Mouse (Mus musculus): ENCODE measurements around the gene Adam33.

DNA sequence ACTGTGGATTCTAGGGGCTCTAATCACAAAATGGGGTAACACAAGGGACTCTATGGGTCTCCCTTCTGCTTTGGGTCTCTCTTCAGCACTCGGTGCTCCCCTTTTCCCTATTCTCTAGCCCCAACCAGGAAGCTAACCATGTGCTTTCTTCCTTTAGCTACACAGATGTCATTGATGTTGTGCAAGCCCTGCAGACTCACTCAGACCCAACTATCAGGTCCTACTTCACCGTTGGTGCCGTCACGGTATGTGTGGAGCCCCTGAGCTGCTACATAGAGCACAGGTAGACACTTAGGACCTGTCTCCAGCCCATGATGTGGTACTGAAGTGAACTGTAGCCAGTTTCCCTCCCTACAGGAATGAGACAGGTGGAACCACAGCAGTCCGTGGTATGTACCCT lies 42.4 kb upstream of the Adam33 start:
- TF ChIP-seq CTCF (IDR thresholded peaks at IDR 0.05; ENCODE audit: low read depth) = no peak
- no peak for TF ChIP-seq EP300 (IDR thresholded peaks at IDR 0.05; ENCODE audit: low read depth)
